Mouse (Mus musculus) ES-E14 (cell line): ENCODE results near the gene Zfp78.

ENCODE experiments used
- CHD2 ChIP-seq: IDR thresholded peaks from 2 replicates; pipeline ENCODE4 v1.6.1; 2014; ENCODE audit warnings: mild to moderate bottlenecking, low read depth, low read length, inconsistent platforms
- MAFK ChIP-seq: IDR thresholded peaks from 2 replicates; pipeline ENCODE4 v1.6.1; 2014; ENCODE audit warnings: mild to moderate bottlenecking, low read depth, low read length, inconsistent platforms; ENCODE audit not compliant: insufficient read depth
- ZC3H11A ChIP-seq: IDR thresholded peaks from 2 replicates; pipeline ENCODE4 v1.6.1; 2012; ENCODE audit warnings: low read depth, mild to moderate bottlenecking, inconsistent platforms, low read length, borderline replicate concordance
- ZNF384 ChIP-seq: IDR thresholded peaks from 2 replicates; pipeline ENCODE4 v1.6.1; 2012; ENCODE audit warnings: low read depth, low read length, inconsistent platforms

GRCm38 (mm10) chr7:6414626-6415441 lies 51.8 kb downstream of the Zfp78 start:
- no peak for TF ChIP-seq ZNF384
- TF ChIP-seq MAFK = no peak
- no peak for TF ChIP-seq CHD2
- no peak for TF ChIP-seq ZC3H11A
